Mouse (Mus musculus): ENCODE data around the gene Ddx18. TPM values are rescaled to one million over a fixed set of nuclear protein-coding genes. Genes with fewer than 3 reads are reported as not detected.

The Ddx18 gene
- total and polyA plus RNA-seq, 3 experiments: 62.8 to 198 (median 69.7) TPM

DNA sequence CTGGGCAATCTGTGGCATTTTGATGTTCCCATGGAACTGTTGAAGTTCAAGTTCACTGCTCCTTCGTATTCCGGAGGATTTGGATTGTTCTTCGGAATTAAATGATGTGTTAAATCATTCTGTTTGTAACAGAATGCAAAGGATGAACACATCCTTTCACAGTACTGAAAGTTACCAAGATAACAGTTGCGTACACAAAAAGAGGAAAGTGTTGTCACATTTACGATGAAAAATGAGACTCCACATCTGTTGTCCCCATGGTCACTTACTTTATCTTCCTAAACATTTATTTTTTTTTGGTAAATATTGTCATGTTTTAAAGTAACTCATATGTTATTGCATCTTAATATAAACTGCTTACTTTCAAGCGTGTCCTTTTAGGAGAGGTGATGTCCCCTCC lies 17.0 kb upstream of the Ddx18 start:
- TF ChIP-seq TBP (conservative IDR thresholded peaks at IDR 0.05; ENCODE audit: low read depth, low read length) (no peak), TCF12 (IDR thresholded peaks at IDR 0.05; ENCODE audit: low read depth, low read length) (no peak), IRF4 (IDR thresholded peaks at IDR 0.05; ENCODE audit: low read depth, low read length) (no peak), CTCF (conservative IDR thresholded peaks at IDR 0.05 in 1 of 2, IDR thresholded peaks at IDR 0.05 in 1 of 2; ENCODE audit: low read depth in 2 of 2, low read length in 2 of 2) (no peak), UBTF (IDR thresholded peaks at IDR 0.05; ENCODE audit: low read depth, low read length) (no peak), ELF1 (IDR thresholded peaks at IDR 0.05; ENCODE audit: low read depth, low read length) (no peak), GABPA (IDR thresholded peaks at IDR 0.05; ENCODE audit: insufficient replicate concordance, low read depth, low read length) (no peak), E2F4 (IDR thresholded peaks at IDR 0.05; ENCODE audit: insufficient replicate concordance, low read depth, low read length) (no peak), NRF1 (IDR thresholded peaks at IDR 0.05; ENCODE audit: low read depth, low read length) (no peak), MYC (IDR thresholded peaks at IDR 0.05; ENCODE audit: low read depth, low read length) (no peak), JUND (conservative IDR thresholded peaks at IDR 0.05; ENCODE audit: low read depth, low read length) (no peak), MAZ (IDR thresholded peaks at IDR 0.05; ENCODE audit: low read depth, low read length) (no peak), BHLHE40 (IDR thresholded peaks at IDR 0.05; ENCODE audit: low read depth, low read length) (no peak), ETS1 (conservative IDR thresholded peaks at IDR 0.05; ENCODE audit: low read depth, low read length) (no peak), CHD1 (IDR thresholded peaks at IDR 0.05; ENCODE audit: low read depth, low read length) (no peak), RAD21 (IDR thresholded peaks at IDR 0.05; ENCODE audit: low read depth, low read length) (no peak)
- peaks cover 77% of the 10 kb centered on the region for H3K27me3 ChIP-seq (replicated peaks)
- dilution Hi-C loops (cut with MboI; ENCODE audit: extremely low pct_ligation_motif_present, extremely low pct_unique_long_range_greater_than_20kb, low sequenced_read_pairs) (no loop called here), in situ Hi-C loops (cut with MboI; ENCODE audit: low pct_ligation_motif_present, low pct_unique_long_range_greater_than_20kb, low sequenced_read_pairs) (no loop called here)
- H3K4me2 ChIP-seq (ENCODE audit: insufficient read depth, low read depth, poor library complexity, severe bottlenecking): no peak overlapping the region
- no peak overlapping the region for H3K4me3 ChIP-seq (replicated peaks in 1 of 3; ENCODE audit: low read depth in 2 of 3, low read length in 2 of 3, poor library complexity in 1 of 3)
- no peak for DNase-seq (ENCODE audit: extremely low read depth)
- H3K79me2 ChIP-seq (replicated peaks; ENCODE audit: control insufficient read depth, extremely low read depth, insufficient read depth, poor library complexity, severe bottlenecking): no peaks in the 10 kb centered on the region
- no peaks in the 10 kb centered on the region for H3K4me1 ChIP-seq (ENCODE audit: control insufficient read depth in 1 of 2, insufficient read depth in 2 of 2)
- no peak overlapping the region for H3K9ac ChIP-seq (ENCODE audit: insufficient read depth, low read depth)
- no peaks in the 10 kb centered on the region for H3K9me3 ChIP-seq (replicated peaks; ENCODE audit: low read length)
- no peak overlapping the region for H3K27ac ChIP-seq (ENCODE audit: insufficient read depth, low read depth)
- no peaks in the 10 kb centered on the region for H3K36me3 ChIP-seq (replicated peaks in 1 of 2; ENCODE audit: control insufficient read depth in 1 of 2, insufficient read depth in 1 of 2, low read length in 1 of 2)

DNA sequence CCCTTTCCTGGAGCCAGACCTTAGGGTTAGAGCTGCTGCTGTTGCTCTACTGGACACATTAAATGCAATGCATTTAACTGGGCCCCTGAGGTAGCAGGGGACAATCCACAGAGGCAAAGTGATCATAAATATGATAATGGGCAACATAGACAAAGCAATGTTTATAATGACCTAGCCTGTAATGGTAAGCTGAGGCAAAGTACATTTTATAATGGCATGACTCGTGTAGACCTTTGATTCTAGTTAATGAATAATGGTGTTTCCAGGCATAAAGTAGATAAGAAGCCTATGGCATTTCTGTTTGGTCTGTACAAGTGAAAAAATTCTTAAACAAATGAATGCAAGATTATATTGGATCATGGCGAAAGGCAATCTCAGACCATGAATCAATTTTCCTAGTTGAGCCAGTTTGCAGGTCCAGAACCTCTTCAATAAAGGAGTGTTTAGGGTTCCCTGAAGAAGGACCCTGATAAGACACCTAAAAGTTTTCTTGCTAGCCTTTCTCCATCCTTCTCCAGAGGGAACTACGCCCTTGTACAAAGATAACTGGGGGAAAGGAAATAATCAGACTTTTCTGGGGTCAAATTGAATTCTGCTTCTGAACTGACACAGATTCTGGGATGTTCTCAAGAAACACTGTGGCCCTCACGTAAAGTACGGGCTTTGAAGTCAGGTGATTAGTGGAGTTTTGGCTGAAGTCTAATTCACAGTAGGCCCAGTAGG lies 13.5 kb upstream of the Ddx18 start:
- H3K4me2 ChIP-seq (ENCODE audit: insufficient read depth, low read depth, poor library complexity, severe bottlenecking): no peak overlapping the region
- no peaks in the 10 kb centered on the region for H3K9me3 ChIP-seq (replicated peaks; ENCODE audit: low read length)
- no peak for DNase-seq (ENCODE audit: extremely low read depth)
- no peak overlapping the region for H3K9ac ChIP-seq (ENCODE audit: insufficient read depth, low read depth)
- in situ Hi-C loops (cut with MboI; ENCODE audit: low pct_ligation_motif_present, low pct_unique_long_range_greater_than_20kb, low sequenced_read_pairs) (no loop called here), dilution Hi-C loops (cut with MboI; ENCODE audit: extremely low pct_ligation_motif_present, extremely low pct_unique_long_range_greater_than_20kb, low sequenced_read_pairs) (no loop called here)
- no peak overlapping the region for H3K4me3 ChIP-seq (replicated peaks in 1 of 3; ENCODE audit: low read depth in 2 of 3, low read length in 2 of 3, poor library complexity in 1 of 3)
- H3K4me1 ChIP-seq (ENCODE audit: control insufficient read depth in 1 of 2, insufficient read depth in 2 of 2): no peaks in the 10 kb centered on the region
- no peak for TF ChIP-seq RAD21 (IDR thresholded peaks at IDR 0.05; ENCODE audit: low read depth, low read length)
- TF ChIP-seq NELFE (IDR thresholded peaks at IDR 0.05; ENCODE audit: low read depth, low read length): no peak
- TF ChIP-seq TBP (conservative IDR thresholded peaks at IDR 0.05; ENCODE audit: low read depth, low read length): no peak
- no peak for TF ChIP-seq IRF4 (IDR thresholded peaks at IDR 0.05; ENCODE audit: low read depth, low read length)
- no peak for TF ChIP-seq ETS1 (conservative IDR thresholded peaks at IDR 0.05; ENCODE audit: low read depth, low read length)
- H3K27me3 ChIP-seq (replicated peaks): peaks cover 73% of the 10 kb centered on the region
- H3K79me2 ChIP-seq (replicated peaks; ENCODE audit: control insufficient read depth, extremely low read depth, insufficient read depth, poor library complexity, severe bottlenecking): no peaks in the 10 kb centered on the region
- H3K36me3 ChIP-seq (replicated peaks in 1 of 2; ENCODE audit: control insufficient read depth in 1 of 2, insufficient read depth in 1 of 2, low read length in 1 of 2): no peaks in the 10 kb centered on the region
- H3K27ac ChIP-seq (ENCODE audit: insufficient read depth, low read depth): no peak overlapping the region

All from CH12.LX (cell line).